Mouse (Mus musculus): ENCODE measurements at regions not wholly inside any gene's neighbourhood (a gene's known extent, or its start where the extent isn't known, plus 50 kb on each side); places are given as distances from the start of the nearest gene placed in this dataset.

GRCm38 (mm10) chr7:76142455-76142854 lies 87.2 kb upstream of the Agbl1 start:
- DNase-seq (ENCODE audit: low spot score in 2 of 2), result no peak

GRCm38 (mm10) chr7:76146385-76146784 lies 83.3 kb upstream of the Agbl1 start:
- DNase-seq (ENCODE audit: low spot score in 2 of 2), result no peak

GRCm38 (mm10) chr7:76156869-76157268 lies 72.8 kb upstream of the Agbl1 start:
- DNase-seq (ENCODE audit: low spot score in 2 of 2), result no peak

GRCm38 (mm10) chr7:76164191-76164590 lies 65.5 kb upstream of the Agbl1 start:
- DNase-seq (ENCODE audit: low spot score in 2 of 2), result no peak

GRCm38 (mm10) chr7:76164735-76165630 lies 64.7 kb upstream of the Agbl1 start:
- no peak for DNase-seq (ENCODE audit: low spot score in 2 of 2)

- DNase-seq (ENCODE audit: low spot score in 2 of 2), result no peak
Measured at GRCm38 (mm10) chr7:76170481-76170880, 59.2 kb upstream of the Agbl1 start.

- no peak for DNase-seq (ENCODE audit: low spot score in 2 of 2)
Measured at GRCm38 (mm10) chr7:76176235-76176634, 53.5 kb upstream of the Agbl1 start.

- no peak for DNase-seq (ENCODE audit: low spot score in 2 of 2)
Measured at GRCm38 (mm10) chr7:76177420-76177819, 52.3 kb upstream of the Agbl1 start.
